Comparison of ENCODE assay signal across 3 mouse cellular contexts in genomic region chr14:61150416-61150815, GRCm38 (mm10). TPM values are rescaled to one million over a fixed set of nuclear protein-coding genes. Genes with fewer than 3 reads are reported as not detected.
DNase-seq lines count a peak whose midpoint lies in the region; TF ChIP-seq lines count a peak whose summit lies in the region.
"Not testable (repeated sequence)": the region's sequence is repeated elsewhere in the genome, so short reads cannot be mapped to it uniquely, and the experiment has no call there.

No protein-coding gene starts in this region.

- DNase-seq in ES-E14 (ENCODE audit: low read depth, low spot score): not testable (repeated sequence)
- DNase-seq in heart, adult 11 months: peak; percentile 54
- peak; percentile 56 for DNase-seq in heart, embryonic 10.5 days (ENCODE audit: low spot score)

- H3K27ac ChIP-seq in ES-E14 (ENCODE audit: insufficient read depth, low read depth, low read length, poor library complexity, severe bottlenecking); heart, embryonic 10.5 days: not testable (repeated sequence)

- not testable (repeated sequence) for H3K36me3 ChIP-seq in ES-E14 (ENCODE audit: control insufficient read depth, insufficient read depth, low read length, poor library complexity, severe bottlenecking); heart, embryonic 10.5 days

- not testable (repeated sequence) for H3K9ac ChIP-seq in ES-E14 (ENCODE audit: insufficient read depth, low read depth, low read length, poor library complexity, severe bottlenecking)

- H3K4me1 ChIP-seq in ES-E14 (ENCODE audit: control insufficient read depth in 2 of 2, insufficient read depth in 2 of 2, low read length in 2 of 2, poor library complexity in 1 of 2); heart, embryonic 10.5 days: not testable (repeated sequence)

- H3K27me3 ChIP-seq in heart, embryonic 10.5 days (ENCODE audit: insufficient read depth, poor library complexity, severe bottlenecking): not testable (repeated sequence)

- in situ Hi-C loops in ES-E14 (cut with MboI; ENCODE audit: low sequenced_read_pairs in 2 of 2, unreplicated experiment in 2 of 2): not testable (repeated sequence)

- not testable (repeated sequence) for H3K4me3 ChIP-seq in ES-E14 (ENCODE audit: insufficient read depth in 1 of 2, low read depth in 1 of 2, low read length in 2 of 2, poor library complexity in 1 of 2, severe bottlenecking in 1 of 2); heart, embryonic 10.5 days

- H3K9me3 ChIP-seq in ES-E14 (ENCODE audit: control insufficient read depth, insufficient read depth, low read depth, low read length); heart, embryonic 10.5 days: not testable (repeated sequence)

- 89% methylated on average over 13 of the region's 13 CpGs for WGBS in heart, embryonic 10.5 days

TF ChIP-seq in ES-E14, 5 proteins besides CTCF, POLR2A, EP300 and RAD21:
- peak; percentile 60; the same call in 1 of the 2 replicates for TF ChIP-seq ZNF384 (IDR thresholded peaks at IDR 0.05; ENCODE audit: low read depth, low read length)

RNA-seq across cellular contexts. Expression of gene Sacs, which starts 12.2 kb away (rescaled TPM):
- total RNA-seq in ES-E14 (2012; rRNA removed): 8.3 and 13.8 TPM in 2 replicates
- polyA plus RNA-seq in heart, embryonic 10.5 days (2016; fragmentation: Nextera tagmentation; extraction: Ambion mirVana): 2.8 and 3.8 TPM in 2 replicates
